Mouse (Mus musculus) liver, embryonic 13.5 days (tissue): Measurements from ENCODE around the gene Tnfsf8. TPM values are rescaled to one million over a fixed set of nuclear protein-coding genes. Genes with fewer than 3 reads are reported as not detected.

Experiments
- ATAC-seq: fragments of 200-750 bp; cut with Nextera tagmentation; 2 replicates; pipeline ENCODE4 v1.8.0; 2017; ENCODE audit warnings: low read depth, mild to moderate bottlenecking, moderate number of reproducible peaks, moderate library complexity
- DNase-seq: peaks from one replicate; pipeline ENCODE4 v3.0.0; 2022
- H3K27ac ChIP-seq: fragments of 300-500 bp; sonication (generic); 2 replicates; pipeline ENCODE4 v1.5.1; 2015; ENCODE audit warnings: moderate library complexity, mild to moderate bottlenecking, inconsistent platforms
- H3K27me3 ChIP-seq: fragments of 300-500 bp; sonication (generic); 2 replicates; pipeline ENCODE4 v1.6.1; 2015; ENCODE audit warnings: mild to moderate bottlenecking, inconsistent platforms
- H3K36me3 ChIP-seq: fragments of 300-500 bp; sonication (generic); 2 replicates; pipeline ENCODE4 v1.6.1; 2015; ENCODE audit warnings: mild to moderate bottlenecking, inconsistent platforms
- H3K4me1 ChIP-seq: fragments of 300-500 bp; sonication (generic); replicated peaks from 2 replicates; pipeline ENCODE4 v1.6.1; 2015; ENCODE audit warnings: inconsistent platforms
- H3K4me2 ChIP-seq: fragments of 300-500 bp; sonication (generic); 2 replicates; pipeline ENCODE4 v1.6.1; 2015; ENCODE audit warnings: inconsistent platforms, mild to moderate bottlenecking, moderate library complexity
- H3K4me3 ChIP-seq: fragments of 300-500 bp; sonication (generic); replicated peaks from 2 replicates; pipeline ENCODE4 v1.5.1; 2015; ENCODE audit warnings: mild to moderate bottlenecking, inconsistent platforms
- H3K9ac ChIP-seq: fragments of 300-500 bp; sonication (generic); 2 replicates; pipeline ENCODE4 v1.6.1; 2015; ENCODE audit warnings: mild to moderate bottlenecking, inconsistent platforms
- H3K9me3 ChIP-seq: fragments of 300-500 bp; sonication (generic); replicated peaks from 2 replicates; pipeline ENCODE4 v1.6.1; 2016; ENCODE audit warnings: inconsistent platforms
- WGBS: fragments of 180-500 bp; shearing (Covaris S2); methylation state at CpG from one replicate; pipeline ENCODE4 v1.1.7; 2015; ENCODE audit not compliant: insufficient replicate concordance; 5-methylcytosine and 5-hydroxymethylcytosine counted together
- polyA plus RNA-seq: library from polyadenylated mRNA; unstranded; fragments of >200 nt; fragmentation: Nextera tagmentation; extraction: Ambion mirVana; gene quantifications from 2 replicates; pipeline ENCODE4 v1.2.1, GENCODE M21; 2015

Tnfsf8 gene
- polyA plus RNA-seq = not detected in 2 replicates

- no peaks in the 10 kb centered on the region for H3K36me3 ChIP-seq
- no peak within 1 kb of the TSS for H3K4me2 ChIP-seq
- ATAC-seq (no peak), DNase-seq (no peak)
- H3K27ac ChIP-seq = no peak within 1 kb of the TSS
- no peak within 1 kb of the TSS for H3K4me3 ChIP-seq
- H3K27me3 ChIP-seq = no peaks in the 10 kb centered on the region
- no peaks in the 10 kb centered on the region for H3K9me3 ChIP-seq
- H3K4me1 ChIP-seq = no peaks in the 10 kb centered on the region
- WGBS = 49% methylated on average over 19 of the region's 19 CpGs
- H3K9ac ChIP-seq = no peak within 1 kb of the TSS
Measured at GRCm38 (mm10) chr4:63860688-63861540, at the start of gene Tnfsf8. Gene Tnfsf8 (minus strand): TSS chr4:63861347.

DNA sequence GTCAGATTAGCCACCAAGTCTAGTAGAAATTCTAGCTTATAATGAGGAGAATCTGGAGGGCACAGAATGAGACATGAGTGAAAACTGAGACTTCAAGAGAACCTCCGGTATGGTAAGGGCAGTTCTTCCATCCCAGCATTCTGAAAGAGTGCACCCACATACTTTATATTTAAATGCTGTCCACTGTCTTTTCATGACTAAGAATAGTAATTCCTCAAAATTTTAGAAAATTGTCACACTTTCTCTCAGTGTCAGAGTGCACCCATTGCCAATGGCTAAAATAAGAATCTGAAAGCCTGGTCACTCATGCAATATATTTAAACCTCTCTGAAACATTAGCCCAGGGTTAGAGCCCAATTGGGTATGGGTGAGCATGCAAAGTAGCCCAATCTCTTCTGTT is 47.4 kb upstream of the Tnfsf8 start:
- Histone ChIP-seq H3K27ac (no peak overlapping the region), H3K27me3 (no peaks in the 10 kb centered on the region), H3K4me3 (no peak overlapping the region), H3K9me3 (no peaks in the 10 kb centered on the region), H3K4me2 (no peak overlapping the region), H3K4me1 (no peaks in the 10 kb centered on the region), H3K36me3 (no peaks in the 10 kb centered on the region), H3K9ac (no peak overlapping the region)
- 82% methylated on average over 1 of the region's 1 CpGs for WGBS
- ATAC-seq = no peak
- no peak for DNase-seq

DNA sequence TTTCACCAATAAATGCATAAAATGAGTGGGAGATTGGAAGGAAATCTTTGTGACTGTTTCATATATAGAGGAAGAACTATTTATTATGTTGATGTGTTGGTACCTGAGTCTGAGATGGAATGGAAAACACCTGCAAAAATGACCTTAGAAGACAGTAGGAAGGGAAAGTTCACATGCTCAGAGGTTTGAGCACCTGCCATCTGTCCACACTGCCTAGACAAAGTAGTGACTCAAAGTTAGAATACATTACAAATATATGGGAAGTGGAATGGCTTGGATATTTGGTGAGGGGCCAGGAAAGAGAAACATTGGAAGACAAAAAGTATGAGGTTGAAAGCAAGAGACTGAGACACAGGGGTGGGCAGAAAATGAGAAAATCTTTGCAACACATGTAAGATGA is 46.3 kb upstream of the Tnfsf8 start:
- Histone ChIP-seq H3K4me1 (no peaks in the 10 kb centered on the region), H3K27me3 (no peaks in the 10 kb centered on the region), H3K4me2 (no peak overlapping the region), H3K36me3 (no peaks in the 10 kb centered on the region), H3K9me3 (no peaks in the 10 kb centered on the region), H3K4me3 (no peak overlapping the region), H3K27ac (no peak overlapping the region), H3K9ac (no peak overlapping the region)
- no peak for DNase-seq
- ATAC-seq = no peak

DNA sequence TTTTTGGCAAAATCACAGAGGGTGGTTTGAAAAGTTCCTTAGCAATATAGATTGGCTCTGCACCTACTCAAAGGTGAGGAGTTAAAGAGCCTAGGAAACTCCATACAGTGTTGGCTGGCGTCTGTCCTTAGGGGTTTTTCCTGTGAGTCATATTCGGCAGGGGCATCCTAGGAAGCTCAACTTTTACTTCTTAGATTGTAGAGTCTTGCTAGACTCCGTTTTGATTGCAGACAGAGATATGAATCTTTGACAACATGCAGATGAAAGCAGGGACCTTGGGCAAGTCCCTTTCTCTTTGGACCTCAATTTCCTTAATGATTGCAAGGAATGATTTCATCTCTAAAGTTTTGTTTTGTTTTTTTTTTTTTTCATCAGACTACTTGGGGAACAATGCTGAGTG is 44.9 kb upstream of the Tnfsf8 start:
- Histone ChIP-seq H3K4me1 (no peaks in the 10 kb centered on the region), H3K27me3 (no peaks in the 10 kb centered on the region), H3K4me3 (no peak overlapping the region), H3K36me3 (no peaks in the 10 kb centered on the region), H3K27ac (no peak overlapping the region), H3K4me2 (no peak overlapping the region), H3K9ac (no peak overlapping the region), H3K9me3 (no peaks in the 10 kb centered on the region)
- DNase-seq (no peak), ATAC-seq (no peak)
- WGBS = 27% methylated on average over 3 of the region's 3 CpGs

DNA sequence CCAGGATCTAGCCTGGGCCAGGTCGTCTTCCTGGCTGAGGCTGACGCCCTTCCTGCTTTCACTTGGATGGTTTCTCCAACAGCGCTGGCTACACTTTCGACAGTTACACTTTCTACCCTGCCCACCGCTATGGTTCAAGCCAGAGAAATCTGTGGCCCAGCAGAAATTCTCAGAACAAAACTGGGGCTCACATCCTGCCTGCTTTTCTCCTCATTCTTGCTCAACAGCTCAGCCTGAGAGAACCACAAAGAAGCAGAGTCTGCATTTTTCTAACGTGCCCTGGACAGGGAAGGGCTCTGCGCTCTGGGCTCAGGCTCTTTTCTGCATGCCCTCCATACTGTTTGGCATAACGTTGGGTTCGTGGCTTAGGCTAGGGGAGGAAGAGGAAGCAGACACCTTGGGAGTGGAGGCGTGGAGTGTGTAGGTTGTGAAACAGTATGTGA is 38.0 kb upstream of the Tnfsf8 start:
- Histone ChIP-seq H3K27ac (no peak overlapping the region), H3K4me1 (no peaks in the 10 kb centered on the region), H3K9me3 (no peaks in the 10 kb centered on the region), H3K36me3 (no peaks in the 10 kb centered on the region), H3K4me3 (no peak overlapping the region), H3K4me2 (no peak overlapping the region), H3K27me3 (no peaks in the 10 kb centered on the region), H3K9ac (no peak overlapping the region)
- no peak for DNase-seq
- ATAC-seq = no peak
- 44% methylated on average over 10 of the region's 10 CpGs for WGBS

DNA sequence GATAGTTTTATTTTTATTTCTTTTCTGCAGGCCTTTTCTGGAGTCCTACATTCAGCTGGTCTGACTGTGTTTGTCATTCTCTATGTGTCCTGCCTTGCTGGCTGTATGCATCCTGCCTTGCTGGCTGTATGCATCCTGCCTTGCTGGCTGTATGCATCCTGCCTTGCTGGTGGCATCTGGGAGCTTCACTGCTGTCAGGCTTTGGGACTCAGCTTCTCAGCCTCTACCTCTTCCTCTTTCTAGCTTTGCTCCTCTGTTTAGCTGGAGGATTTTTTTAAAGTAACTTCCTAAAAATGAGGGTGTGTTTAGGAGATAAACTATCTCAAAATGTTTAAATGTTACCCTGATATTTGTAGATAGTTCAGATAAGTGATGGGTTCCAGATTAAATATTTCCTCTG is 36.0 kb upstream of the Tnfsf8 start:
- Histone ChIP-seq H3K4me1 (no peaks in the 10 kb centered on the region), H3K9me3 (no peaks in the 10 kb centered on the region), H3K4me2 (no peak overlapping the region), H3K4me3 (no peak overlapping the region), H3K27ac (no peak overlapping the region), H3K9ac (no peak overlapping the region), H3K27me3 (no peaks in the 10 kb centered on the region), H3K36me3 (no peaks in the 10 kb centered on the region)
- no peak for ATAC-seq
- DNase-seq = no peak

DNA sequence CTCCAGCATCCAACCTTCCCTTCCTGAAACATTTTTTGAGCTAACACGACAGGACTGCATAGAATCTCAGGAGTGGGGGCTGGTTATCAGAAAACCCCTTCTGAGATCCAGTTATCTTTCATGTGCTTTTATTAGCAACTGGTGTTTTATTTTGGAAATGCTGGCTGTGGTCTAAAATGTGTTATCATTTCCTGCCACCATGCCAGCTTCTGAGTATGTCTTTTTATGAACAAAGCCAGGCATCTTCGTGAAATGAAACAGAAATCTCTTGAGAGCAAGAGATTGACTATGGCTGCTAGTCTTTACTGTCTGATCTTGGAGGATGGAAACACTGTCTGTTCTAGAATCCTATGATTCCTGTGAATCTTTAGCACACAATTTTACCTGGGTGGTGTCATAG is 25.0 kb upstream of the Tnfsf8 start:
- no peak for ATAC-seq
- Histone ChIP-seq H3K4me2 (no peak overlapping the region), H3K9ac (no peak overlapping the region), H3K27ac (no peak overlapping the region), H3K4me3 (no peak overlapping the region), H3K27me3 (no peaks in the 10 kb centered on the region), H3K36me3 (no peaks in the 10 kb centered on the region), H3K9me3 (no peaks in the 10 kb centered on the region), H3K4me1 (no peaks in the 10 kb centered on the region)
- DNase-seq = no peak
- WGBS = 14% methylated on average over 2 of the region's 2 CpGs

- Histone ChIP-seq H3K36me3 (no peaks in the 10 kb centered on the region), H3K4me2 (no peak overlapping the region), H3K4me3 (no peak overlapping the region), H3K4me1 (no peaks in the 10 kb centered on the region), H3K27me3 (no peaks in the 10 kb centered on the region), H3K9ac (no peak overlapping the region), H3K27ac (no peak overlapping the region), H3K9me3 (no peaks in the 10 kb centered on the region)
- WGBS = 58% methylated on average over 2 of the region's 2 CpGs
- DNase-seq (no peak), ATAC-seq (no peak)
Measured at GRCm38 (mm10) chr4:63876720-63877119, 15.6 kb upstream of the Tnfsf8 start.

DNA sequence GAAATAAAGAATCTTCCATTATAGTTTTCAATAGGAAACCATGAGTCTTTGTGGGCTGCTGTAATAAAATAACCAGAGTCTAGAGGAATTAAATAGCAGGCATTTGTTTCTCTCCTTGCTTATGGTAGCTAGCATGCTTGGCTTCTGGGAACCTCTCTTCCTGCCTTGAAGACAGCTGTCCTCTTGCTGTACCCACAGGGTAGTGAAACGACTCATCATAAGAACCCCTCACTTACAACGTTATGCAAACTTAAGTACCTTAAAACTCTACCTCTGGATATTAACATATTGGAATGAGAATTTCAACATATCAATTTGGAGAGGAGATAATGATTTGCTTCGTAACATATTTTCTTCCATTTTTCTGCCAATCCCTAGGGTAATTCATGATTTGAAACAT is 14.3 kb upstream of the Tnfsf8 start:
- H3K27ac ChIP-seq = no peak overlapping the region

GRCm38 (mm10) chr4:63870678-63871077 is 9.5 kb upstream of the Tnfsf8 start:
- WGBS = 74% methylated on average over 1 of the region's 1 CpGs
- ATAC-seq (no peak), DNase-seq (no peak)
- Histone ChIP-seq H3K9me3 (no peaks in the 10 kb centered on the region), H3K27ac (no peak overlapping the region), H3K36me3 (no peaks in the 10 kb centered on the region), H3K4me3 (no peak overlapping the region), H3K4me2 (no peak overlapping the region), H3K9ac (no peak overlapping the region), H3K4me1 (no peaks in the 10 kb centered on the region), H3K27me3 (no peaks in the 10 kb centered on the region)

More for the DNA sequence above, 14.3 kb upstream of the Tnfsf8 start:
- H3K9ac ChIP-seq = no peak overlapping the region
- ATAC-seq = no peak
- H3K36me3 ChIP-seq = no peaks in the 10 kb centered on the region
- 60% methylated on average over 3 of the region's 3 CpGs for WGBS
- no peak overlapping the region for H3K4me2 ChIP-seq
- no peak for DNase-seq
- H3K27me3 ChIP-seq = no peaks in the 10 kb centered on the region
- H3K4me3 ChIP-seq = no peak overlapping the region
- no peaks in the 10 kb centered on the region for H3K4me1 ChIP-seq
- H3K9me3 ChIP-seq = no peaks in the 10 kb centered on the region

DNA sequence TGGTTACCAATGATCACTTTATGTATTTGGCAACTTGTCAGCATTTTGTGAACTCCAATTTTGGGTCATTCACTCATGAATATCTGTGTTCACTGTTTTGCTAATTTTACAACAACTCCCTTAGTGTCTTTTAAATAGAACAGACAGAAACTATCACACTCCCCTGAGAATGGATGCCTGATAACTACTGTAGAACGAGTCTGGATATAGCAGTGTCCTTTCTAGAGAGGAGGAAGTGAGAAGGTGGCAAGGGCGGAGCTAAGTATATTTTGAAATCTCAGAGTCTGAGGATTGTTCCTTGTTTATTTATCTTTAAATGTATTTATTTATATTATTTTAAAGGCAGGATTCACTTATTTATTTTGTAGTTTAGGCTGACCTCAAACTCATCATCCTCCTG is 7.6 kb upstream of the Tnfsf8 start:
- no peak for ATAC-seq
- Histone ChIP-seq H3K27me3 (no peaks in the 10 kb centered on the region), H3K36me3 (no peaks in the 10 kb centered on the region), H3K9ac (no peak overlapping the region), H3K4me1 (no peaks in the 10 kb centered on the region), H3K4me2 (no peak overlapping the region), H3K27ac (no peak overlapping the region), H3K9me3 (no peaks in the 10 kb centered on the region), H3K4me3 (no peak overlapping the region)
- 35% methylated on average over 2 of the region's 2 CpGs for WGBS
- no peak for DNase-seq

GRCm38 (mm10) chr4:63862953-63863352 is 1.8 kb upstream of the Tnfsf8 start:
- no peaks in the 10 kb centered on the region for H3K9me3 ChIP-seq
- no peak overlapping the region for H3K4me2 ChIP-seq
- H3K4me3 ChIP-seq = no peak overlapping the region
- no peak for ATAC-seq
- H3K36me3 ChIP-seq = no peaks in the 10 kb centered on the region
- no peaks in the 10 kb centered on the region for H3K4me1 ChIP-seq
- DNase-seq = no peak
- WGBS = 58% methylated on average over 3 of the region's 3 CpGs
- H3K27me3 ChIP-seq = no peaks in the 10 kb centered on the region
- H3K27ac ChIP-seq = no peak overlapping the region
- no peak overlapping the region for H3K9ac ChIP-seq
